ENCODE assay signal across 8 mouse cellular contexts in the genomic region with DNA sequence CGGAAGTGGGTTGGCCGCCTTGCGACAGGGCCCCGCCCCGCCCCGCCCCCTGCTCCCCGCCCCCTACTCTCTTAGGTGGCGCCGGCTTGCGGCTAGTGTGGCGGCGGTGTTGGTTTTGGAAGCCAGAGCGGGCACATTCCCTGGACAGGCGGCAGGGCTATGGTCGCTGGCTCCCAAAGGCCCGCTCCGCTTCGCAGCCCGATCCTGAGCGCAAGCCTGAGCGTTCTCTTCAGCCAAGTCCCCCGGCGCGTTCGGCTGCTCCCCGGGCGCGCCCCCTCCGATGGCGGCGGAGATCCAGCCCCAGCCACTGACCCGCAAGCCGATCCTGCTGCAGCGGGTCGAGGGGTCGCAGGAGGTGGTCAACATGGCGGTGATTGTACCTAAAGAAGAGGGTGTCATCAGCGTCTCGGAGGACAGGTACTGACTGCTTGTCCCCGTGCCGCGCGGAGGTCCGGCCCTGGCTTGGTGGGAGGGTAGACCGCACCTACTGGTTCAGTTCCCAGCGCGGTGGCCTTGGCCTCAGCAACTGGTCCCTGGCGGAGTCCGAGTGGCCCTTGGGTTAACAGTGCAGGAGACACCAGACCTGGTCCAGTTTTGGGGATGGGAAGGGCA. TPM values are rescaled to one million over a fixed set of nuclear protein-coding genes. Genes with fewer than 3 reads are reported as not detected.
DNase-seq lines count a peak whose midpoint lies in the region; ATAC-seq lines count a peak whose summit lies in the region.

Gene Wdfy2, plus strand, starts transcription at position 38 of the 612 bp plus-strand sequence.

- peak within 1 kb of the TSS; percentile 43 for H3K4me2 ChIP-seq in hindbrain, embryonic 11.5 days (replicated peaks; ENCODE audit: low read depth, low read length)

- H3K27me3 ChIP-seq in forebrain, embryonic 10.5 days (ENCODE audit: poor library complexity, severe bottlenecking) = no peaks in the 10 kb centered on the region
- H3K27me3 ChIP-seq in hindbrain, embryonic 11.5 days (ENCODE audit: control insufficient read depth, insufficient read depth, low read length) = no peaks in the 10 kb centered on the region

- no peaks in the 10 kb centered on the region; the same call in 1 of the 2 replicates for H3K9me3 ChIP-seq in forebrain, embryonic 10.5 days
- H3K9me3 ChIP-seq in hindbrain, embryonic 11.5 days (ENCODE audit: control insufficient read depth, low read length) = no peaks in the 10 kb centered on the region

- peak within 1 kb of the TSS; percentile 89 for H3K27ac ChIP-seq in forebrain, embryonic 10.5 days
- H3K27ac ChIP-seq in hindbrain, embryonic 11.5 days (ENCODE audit: low read depth, low read length) = peak within 1 kb of the TSS; percentile 75

- peak within 1 kb of the TSS; percentile 83 for H3K9ac ChIP-seq in hindbrain, embryonic 11.5 days (ENCODE audit: low read depth, low read length)

- peaks cover 13% of the 10 kb centered on the region for H3K36me3 ChIP-seq in forebrain, embryonic 10.5 days (replicated peaks)
- H3K36me3 ChIP-seq in hindbrain, embryonic 11.5 days (ENCODE audit: control insufficient read depth, insufficient read depth, low read length) = no peaks in the 10 kb centered on the region

- ATAC-seq in cerebellum, adult (ENCODE audit: insufficient number of reproducible peaks, low FRiP score, low TSS enrichment) = peak; percentile 59
- ATAC-seq in hindbrain, embryonic 11.5 days (ENCODE audit: low FRiP score) = peak; percentile 67; the same call in 1 of the 2 replicates

- peak within 1 kb of the TSS; percentile 81 for H3K4me3 ChIP-seq in forebrain, embryonic 10.5 days
- H3K4me3 ChIP-seq in hindbrain, embryonic 11.5 days (ENCODE audit: low read depth, low read length) = peak within 1 kb of the TSS; percentile 87

- DNase-seq in cerebellum, postnatal 10 days = no peak
- peak; percentile 43 for DNase-seq in NIH3T3 (ENCODE audit: low read depth)
- DNase-seq in forebrain, embryonic 10.5 days (ENCODE audit: extremely low spot score, low spot score) = peak; percentile 67
- DNase-seq in hindbrain, embryonic 11.5 days (ENCODE audit: low spot score) = no peak
- DNase-seq in left cerebral cortex, adult 8-10 months (ENCODE audit: low spot score in 2 of 2) = peak in 1 of 2 experiments; percentile 54
- peak; percentile 49 for DNase-seq in lung, postnatal 25 days (ENCODE audit: low spot score)
- DNase-seq in skeletal muscle tissue, adult 2 months (ENCODE audit: low read depth, low spot score) = peak; percentile 60

- H3K4me1 ChIP-seq in forebrain, embryonic 10.5 days = peaks cover 34% of the 10 kb centered on the region
- H3K4me1 ChIP-seq in hindbrain, embryonic 11.5 days (replicated peaks; ENCODE audit: control insufficient read depth, insufficient read depth, low read length) = no peaks in the 10 kb centered on the region; the same call in 1 of the 2 replicates

- WGBS in forebrain, embryonic 10.5 days = 0% methylated on average over 49 of the region's 49 CpGs
- under 1% methylated on average over 41 of the region's 49 CpGs for WGBS in hindbrain, embryonic 11.5 days

RNA-seq across cellular contexts. Expression of gene Wdfy2, which starts in this region (rescaled TPM):
- 15.5 TPM in 2 replicates for polyA plus RNA-seq in forebrain, embryonic 10.5 days (2016; fragmentation: Nextera tagmentation; extraction: Ambion mirVana)
- 12.5 and 17.0 TPM in 2 replicates for polyA plus RNA-seq in hindbrain, embryonic 11.5 days (2014; fragmentation: Nextera tagmentation; extraction: Ambion mirVana)
- 10 to 100 TPM; 11.9 to 13.6 (median 13.3) TPM for total RNA-seq in left cerebral cortex, adult 8-10 months (2022)

Comparison
In these comparisons a context has a peak if more than half of its experiments do, and no peak if none do; other contexts are left out.
1. DNase-seq: peak in NIH3T3 (single experiment), forebrain, embryonic 10.5 days (single experiment), lung, postnatal 25 days (single experiment) and skeletal muscle tissue, adult 2 months (single experiment); none in cerebellum, postnatal 10 days (0 of 2) and hindbrain, embryonic 11.5 days (single experiment).